Mouse (Mus musculus) spleen, adult 18-20 months (tissue): ENCODE data around the gene Grin2c.

Experiments
- DNase-seq, 2 experiments: peaks; one replicate each; pipeline ENCODE4 v3.0.0; 2022; ENCODE audit warnings: mixed read lengths in 2 of 2

The Grin2c gene

DNA sequence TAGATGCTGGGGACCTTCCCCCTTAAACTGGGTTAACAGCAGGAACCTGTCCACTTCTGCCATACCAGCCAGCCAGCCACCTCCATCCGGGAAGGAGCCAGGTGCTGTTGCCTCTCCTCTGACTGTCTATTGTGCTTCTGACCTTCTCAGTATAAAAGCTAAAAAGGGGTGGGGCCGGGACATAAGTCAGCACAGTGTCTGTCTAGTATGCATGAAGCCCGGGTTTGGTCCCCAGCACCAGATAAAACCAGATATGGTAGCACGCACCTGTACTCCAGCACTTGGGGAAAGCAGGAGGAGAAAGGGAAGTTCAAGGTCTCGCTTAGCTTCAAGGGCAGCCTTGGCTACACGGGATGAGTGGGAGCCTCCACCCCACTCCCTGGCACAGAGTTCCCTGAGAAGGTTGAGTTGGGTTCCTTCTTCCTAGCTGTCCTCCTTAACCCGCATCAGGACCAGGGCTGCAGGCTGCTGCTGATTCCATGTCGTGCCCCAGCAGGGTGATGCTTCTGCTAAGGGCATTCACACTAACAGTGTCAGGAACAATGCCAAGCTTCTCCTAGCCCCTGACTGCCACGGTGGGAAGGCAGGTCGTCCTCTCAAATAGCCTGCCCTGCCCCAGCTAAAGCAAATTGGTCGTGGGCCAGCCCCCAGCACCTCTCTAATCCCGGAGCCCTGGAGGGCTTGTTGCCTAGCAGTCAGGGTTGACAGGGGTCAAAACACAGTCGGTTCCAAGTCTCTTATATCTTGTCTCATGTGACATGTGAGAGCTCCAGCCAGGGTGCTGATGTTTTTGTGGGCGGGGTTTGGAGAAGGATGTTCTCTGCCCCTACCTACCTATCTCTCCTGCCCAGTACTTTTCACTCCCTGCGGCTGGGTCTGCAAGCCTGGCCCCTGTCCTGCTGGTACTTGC, 37.8 kb downstream of the Grin2c start:
- DNase-seq, result no peak

DNA sequence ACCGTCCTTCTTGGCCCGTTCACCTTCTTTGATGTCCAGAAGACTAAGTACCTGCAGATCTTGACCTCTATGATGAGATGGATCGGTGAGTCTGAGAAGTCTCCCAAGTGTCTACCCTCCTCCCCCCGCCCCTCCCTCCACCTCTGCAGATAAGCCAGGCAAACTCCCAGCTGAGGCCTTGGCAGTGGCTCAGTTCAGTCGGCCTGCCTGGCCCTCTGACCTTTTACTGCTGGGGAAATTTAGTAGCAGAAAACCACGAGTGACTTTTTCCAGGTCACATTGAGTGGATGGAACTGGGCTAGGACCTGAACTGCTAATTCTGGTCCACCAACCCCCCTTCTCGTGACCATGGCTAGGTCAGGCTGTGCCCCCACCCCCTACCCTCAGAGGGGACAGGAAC, 38.6 kb downstream of the Grin2c start:
- DNase-seq, result no peak

DNA sequence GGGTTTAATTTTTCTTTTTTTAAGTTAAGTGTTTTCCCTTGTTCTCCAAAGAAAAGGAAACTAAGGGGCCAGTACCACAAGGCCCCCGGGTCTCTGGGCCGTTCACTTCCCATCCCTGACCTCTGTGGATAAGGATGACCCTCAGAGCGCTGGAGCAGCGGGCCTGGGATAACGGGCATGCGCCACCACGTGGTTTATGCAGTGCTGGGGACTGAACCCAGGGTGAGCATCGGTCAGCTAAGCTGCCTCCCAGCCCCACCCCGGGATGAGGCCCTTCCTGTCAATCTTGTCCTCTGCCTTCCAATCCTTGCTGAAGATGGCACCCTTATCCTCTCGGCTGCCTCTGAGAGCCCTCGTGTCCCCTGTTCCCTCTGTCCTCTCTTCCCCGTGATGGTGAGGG, 39.4 kb downstream of the Grin2c start:
- no peak for DNase-seq

DNA sequence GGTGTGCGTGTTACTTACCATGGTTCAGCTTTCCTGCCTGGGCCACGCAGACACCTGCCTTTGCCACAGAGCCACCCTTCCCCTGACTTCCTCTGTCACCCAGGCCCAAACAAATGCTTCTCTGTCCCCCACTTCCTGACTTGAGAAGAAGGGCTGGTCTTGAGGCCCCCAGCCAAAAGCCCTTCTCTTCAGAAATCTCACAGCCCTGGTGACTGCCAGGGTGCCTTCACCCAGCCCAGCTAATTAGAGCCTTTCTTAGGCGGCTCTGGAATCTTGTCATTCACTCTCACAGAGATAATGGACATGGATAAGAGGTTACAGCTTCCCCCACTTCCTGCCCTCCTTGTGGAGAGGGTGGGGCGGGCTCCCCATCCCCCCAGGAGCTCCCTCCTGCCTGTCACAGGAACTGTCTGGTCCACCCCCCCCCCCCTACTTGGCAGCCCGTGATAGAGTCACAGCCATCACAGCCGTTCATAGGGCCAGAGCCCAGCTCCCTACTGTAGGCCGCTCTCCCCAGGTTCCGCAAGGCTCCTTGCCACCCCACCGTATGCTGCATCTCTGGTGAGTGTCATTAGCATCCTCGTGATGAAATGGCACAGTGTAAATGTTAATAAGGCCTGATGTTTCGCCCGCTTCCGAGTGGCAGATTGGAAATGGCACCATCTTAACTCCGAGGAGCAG, 40.1 kb downstream of the Grin2c start:
- DNase-seq, result no peak

DNA sequence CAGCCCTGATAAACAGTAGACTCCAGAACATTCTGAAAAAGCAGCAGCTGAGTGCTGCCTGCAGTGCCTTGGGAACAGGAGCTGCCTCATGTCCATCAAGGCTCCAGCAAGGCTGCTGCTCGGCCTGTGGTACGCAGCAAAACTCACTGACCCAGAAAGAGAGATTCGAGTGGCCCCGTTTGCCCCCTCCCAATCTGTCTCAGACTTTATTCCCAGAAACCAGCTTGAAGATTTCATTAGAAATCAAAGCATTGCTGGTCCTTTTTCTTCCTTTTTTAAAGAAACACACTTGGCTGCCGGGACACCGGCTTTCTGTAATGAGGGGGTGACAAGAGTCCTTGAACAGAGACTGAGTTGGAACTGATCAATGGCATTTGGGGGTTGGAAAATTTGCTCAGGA, 41.7 kb downstream of the Grin2c start:
- no peak for DNase-seq

DNA sequence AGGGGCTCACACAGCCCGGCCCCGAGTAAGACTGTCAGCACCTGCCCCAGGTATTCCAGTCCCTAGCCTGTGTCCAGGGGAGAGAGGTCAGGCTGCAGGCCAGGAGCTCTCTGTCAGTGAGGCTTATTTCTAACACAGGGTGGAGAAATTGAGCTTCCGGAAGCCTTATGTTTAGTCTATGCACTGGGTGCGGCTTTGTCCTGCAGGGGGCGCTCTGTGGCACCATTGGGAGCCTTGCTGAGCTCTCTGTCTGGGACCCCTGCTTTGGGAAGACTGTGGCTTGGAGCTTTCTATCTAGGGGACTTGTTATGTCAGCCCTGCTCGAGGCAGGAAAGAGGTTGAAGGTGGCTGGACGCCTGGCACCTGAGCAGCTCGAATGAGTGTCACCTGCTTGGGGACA, 42.2 kb downstream of the Grin2c start:
- peak in 1 of 2 experiments; percentile 34 for DNase-seq

DNA sequence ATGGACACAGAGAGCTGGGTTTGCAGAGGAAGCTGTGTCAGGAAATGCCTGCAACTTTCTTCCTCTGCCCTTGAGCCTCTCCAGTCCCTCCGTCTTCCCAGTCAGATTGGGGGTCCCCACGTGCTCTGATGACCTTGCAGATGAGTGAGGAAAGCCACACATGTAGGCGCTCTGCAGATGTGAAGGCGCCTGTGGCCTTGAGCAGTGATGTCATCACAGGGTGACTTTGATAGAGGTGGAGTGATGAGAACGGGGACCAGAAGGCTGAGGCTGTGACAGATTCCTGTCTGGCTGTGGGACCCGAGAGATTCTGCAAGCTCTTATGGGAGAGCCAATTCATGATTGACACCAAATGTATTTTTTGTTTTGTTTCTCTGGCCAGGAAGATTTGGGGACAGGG, 43.2 kb downstream of the Grin2c start:
- no peak for DNase-seq

DNA sequence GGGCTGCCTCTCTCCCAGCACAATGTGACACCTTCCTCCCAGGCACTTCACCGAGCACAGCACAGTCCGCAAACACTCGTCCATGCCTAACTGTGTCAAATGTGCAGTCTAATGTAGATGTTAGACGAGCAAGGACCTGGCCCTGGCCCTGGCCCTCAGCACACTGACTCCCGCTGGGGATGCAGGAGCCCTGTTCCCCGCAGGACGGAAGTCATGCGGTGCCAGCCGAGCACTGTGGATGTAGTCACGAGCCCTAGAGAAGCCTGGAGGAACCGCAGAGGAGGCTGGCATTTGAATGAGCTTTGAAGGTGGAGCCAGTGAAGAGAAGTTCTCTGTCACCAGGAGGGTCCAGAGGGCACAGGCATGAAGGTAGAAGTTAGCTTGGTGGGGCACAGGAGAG, 43.6 kb downstream of the Grin2c start:
- DNase-seq, result no peak

DNA sequence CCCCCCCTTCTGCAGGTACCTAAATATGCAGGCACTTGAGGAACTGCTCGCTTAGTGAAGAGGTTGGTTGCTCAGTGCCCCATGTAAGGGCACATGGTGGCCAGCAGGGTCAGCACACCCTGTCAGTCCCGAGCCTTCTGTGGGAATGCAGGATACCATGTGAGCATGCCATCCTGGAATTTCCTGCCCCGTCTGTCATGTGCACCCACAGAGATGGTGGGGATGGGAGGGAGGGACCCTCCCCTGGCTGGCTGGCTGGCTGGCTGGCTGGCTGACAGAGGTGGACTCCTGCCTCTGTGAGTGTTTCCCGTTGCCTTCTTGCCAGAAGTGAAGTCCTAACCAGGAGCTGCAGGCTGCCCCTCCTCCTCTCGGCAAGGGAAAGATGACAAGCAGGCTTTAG, 44.5 kb downstream of the Grin2c start:
- DNase-seq, result no peak

DNA sequence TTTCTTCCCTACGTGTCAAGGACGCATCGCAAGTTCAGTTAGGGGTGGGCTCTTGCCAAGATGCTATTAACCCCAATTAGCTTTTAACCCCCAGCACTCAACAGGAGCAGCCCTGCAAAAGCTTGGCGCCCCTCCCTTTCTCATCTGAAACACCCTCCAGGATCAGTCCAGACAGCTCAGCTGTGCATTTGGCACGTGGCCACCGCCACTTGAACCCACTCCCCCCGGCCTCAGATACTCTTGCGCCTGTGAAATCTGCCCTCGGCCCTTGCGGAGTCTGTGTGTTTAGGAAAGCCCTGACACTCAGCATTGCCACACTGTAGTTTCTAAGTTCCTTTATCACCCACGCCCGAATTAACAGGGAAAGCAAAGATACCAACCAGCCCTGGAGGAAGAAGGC, 45.0 kb downstream of the Grin2c start:
- no peak for DNase-seq

DNA sequence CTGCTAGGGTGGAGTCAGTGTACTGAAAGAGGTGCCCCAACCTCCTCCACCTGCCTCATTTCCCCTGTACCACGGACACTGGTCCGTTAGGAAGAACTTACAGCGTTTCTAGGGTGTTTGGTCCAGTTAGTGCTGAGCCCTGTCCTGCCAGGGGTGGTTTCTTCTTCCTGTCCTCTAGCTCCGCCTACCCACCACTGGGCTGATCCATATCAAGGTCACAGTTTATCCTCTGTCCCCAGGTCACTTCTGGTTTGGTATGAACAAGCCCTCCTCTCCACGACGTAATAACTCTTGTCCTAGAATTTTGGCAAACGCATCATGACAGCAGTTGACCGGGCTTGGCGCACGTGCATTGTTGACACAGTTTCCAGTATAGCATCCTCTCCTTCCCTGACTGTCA, 47.4 kb downstream of the Grin2c start:
- DNase-seq, result no peak

DNA sequence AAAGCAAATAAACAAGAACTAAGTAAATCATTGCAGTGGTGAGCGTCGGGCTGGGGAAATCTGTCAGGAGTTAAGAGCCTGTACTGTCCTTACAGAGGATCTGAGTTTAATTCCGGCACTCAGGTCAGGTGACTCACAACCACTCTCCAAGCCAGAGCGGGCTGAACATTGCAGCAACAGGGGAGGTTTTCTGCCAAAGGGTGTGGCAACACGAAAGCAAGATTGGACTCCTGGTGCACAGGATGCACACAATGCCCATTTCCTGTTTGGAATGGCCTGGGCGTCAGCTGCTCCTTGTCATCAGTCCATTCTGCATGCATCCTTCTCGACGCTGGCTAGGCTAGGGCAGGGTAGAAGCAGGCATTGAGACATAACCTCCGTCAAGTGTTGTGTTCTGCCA, 47.8 kb downstream of the Grin2c start:
- no peak for DNase-seq

DNA sequence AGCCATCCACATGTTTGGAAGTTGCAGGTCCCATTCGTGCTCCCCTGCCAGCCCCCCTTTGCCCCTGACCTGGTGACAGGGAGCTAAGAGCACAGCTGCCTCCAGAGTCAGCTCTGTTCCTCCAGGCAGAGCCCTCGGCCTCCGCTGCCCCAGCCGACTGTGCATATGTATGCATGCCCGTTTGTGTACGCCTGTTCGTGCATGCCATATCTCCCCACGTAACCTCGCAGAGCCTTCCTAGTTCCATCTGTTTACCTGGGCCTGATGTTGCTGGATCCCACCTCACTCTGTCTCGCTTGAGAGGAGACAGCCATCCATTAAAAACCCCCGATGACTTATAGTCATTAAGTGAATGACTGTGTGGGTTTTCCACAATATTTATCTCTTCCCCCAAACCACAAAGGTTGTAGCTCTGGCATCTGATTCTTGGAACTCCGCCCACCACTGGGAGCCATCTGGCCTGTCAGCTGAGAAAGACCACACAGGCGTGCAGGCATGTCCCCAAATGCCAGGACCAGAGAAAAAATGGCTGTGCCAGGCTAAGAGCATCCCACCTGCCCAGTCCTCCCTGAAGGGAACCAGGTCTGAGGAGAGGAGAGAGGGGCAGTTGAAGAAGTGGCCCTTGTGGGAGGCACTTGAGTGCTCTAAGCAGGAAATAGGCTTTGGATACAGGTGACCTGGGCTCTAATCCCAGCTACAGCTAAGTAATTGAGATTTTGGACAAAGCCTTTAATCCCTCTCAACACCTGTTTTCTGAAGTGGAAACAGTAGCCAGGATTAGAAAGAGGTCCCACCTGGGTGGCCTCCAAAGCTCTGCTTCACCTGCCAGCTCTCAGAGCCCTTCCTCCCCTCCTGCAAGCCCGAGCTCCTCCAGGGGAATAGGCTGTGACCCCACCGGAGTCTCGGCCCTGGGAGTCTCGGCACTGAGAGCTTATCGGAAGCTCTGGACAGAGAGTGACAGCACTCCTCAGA, 49.3 kb downstream of the Grin2c start:
- no peak for DNase-seq

DNA sequence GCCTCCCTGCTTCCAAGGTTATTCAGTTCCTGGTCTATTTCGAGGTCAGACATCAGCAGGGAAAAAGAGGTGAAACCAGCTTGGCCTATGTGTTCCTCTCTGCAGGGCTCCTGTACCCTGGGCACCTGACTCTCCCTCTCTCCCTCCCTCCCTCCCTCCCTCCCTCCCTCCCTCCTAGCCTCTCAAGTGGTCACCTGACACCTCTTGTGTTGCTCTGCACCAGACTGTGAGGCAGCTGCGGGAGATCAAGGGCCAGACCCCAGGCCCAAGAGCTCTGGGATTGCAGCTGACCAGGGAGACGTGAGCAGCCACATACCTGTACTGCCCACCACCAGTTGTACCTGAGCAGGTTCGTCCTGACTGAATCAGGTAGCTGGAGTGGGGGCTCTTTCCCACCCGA, 51.9 kb downstream of the Grin2c start:
- DNase-seq, result no peak

DNA sequence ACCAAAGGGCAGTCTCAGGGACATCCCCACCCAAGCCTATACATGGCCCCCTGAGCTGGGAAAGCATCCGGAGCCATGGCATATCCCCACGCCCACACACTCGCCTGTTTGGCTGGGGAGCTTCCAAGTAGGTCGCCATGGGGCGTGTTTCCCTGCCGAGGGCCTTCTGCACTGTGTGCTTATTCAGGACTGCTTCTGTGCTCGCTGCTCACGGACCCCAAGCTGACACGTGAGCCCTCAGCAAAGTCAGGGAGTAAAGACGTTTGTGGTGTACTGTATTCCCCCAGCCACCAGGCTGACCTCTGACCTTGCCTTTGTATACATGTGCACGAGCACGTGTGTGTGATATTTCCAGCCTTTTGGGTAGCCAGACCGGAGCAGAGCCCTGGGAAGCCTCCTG, 54.9 kb downstream of the Grin2c start:
- DNase-seq, result no peak

DNA sequence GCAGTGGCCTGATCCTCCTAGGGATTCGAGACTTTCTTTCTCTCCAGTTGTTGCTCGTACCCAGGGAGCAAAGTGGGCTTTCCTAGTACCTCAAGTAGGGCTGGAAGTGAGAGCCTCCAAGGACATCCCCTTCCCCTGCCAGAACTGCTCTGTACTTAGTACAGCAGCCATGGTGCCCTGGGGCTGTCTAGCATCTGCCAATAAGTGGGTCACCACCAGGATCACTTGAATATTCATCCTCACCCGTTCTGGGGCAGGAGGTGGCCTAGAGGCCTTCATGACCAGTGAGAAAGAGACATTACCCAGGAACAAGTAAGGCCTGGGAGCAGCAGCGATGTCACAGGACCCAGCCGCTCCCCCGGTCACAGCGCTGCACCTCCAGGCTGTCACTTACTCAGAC, 57.1 kb downstream of the Grin2c start:
- DNase-seq, result no peak

DNA sequence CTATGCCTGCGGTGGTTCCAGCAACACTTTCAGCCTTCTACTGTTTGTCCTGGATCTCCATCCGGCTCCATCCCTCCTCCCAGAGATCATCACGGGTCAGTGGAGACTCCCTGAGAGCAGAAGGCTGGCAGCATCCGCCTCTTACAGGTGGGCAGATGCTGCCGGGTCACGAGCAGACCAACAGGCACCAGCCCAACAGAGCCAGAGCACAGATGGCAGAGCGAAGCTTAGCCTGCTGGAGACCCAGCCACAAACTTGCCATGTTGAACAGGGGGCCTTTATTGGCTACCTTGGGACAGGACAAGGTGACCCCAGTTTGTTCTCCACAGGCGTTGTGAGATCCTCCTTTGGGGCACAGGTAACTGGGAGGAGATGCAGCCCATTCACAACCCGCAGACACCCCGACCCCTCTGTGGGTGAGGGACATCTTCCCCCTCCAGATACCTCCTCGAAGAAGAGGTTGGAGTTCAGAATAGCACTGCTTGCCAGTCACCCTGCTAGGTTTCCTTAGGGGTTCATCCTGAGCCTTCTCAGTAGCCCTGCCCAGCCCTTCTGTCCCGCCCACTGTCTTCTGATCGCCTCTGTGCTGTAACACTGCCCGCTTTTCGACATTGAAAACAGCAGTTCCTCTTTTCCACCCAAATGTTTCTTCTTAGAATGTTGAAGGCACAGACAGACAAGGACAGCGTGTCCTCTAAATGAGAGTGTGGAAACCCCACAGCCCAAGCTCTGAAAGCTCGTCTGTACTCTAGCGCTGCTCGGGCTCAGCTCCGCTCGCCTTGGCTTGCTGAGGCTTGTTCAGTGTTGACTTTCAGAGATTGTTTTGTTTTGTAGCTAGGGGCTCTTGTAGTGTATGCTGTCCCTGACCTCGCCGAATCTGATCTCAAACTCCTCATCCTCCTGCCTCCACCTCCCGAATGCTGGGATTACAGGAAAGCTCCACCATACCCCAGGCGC, 58.0 kb downstream of the Grin2c start:
- no peak for DNase-seq

DNA sequence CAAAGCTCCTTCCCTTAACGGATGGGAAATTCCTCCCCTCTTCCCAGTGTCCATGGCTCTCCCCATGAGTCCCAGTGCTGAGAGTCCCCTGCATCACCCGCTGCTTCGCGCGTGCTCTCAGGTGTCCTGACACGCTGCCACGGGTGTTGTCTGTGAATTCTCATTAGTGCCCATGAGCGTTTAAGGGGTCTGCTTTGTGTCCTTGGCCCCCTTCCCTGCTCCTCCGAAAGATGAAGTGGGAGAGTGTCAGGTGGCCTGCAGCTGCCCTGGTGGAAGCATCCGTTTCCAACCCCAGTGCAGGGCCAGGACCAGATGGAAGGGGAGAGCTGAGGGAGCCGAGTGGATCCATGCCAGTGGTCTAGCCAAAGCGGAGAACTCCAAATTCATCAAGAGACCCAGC, 58.9 kb downstream of the Grin2c start:
- no peak for DNase-seq

DNA sequence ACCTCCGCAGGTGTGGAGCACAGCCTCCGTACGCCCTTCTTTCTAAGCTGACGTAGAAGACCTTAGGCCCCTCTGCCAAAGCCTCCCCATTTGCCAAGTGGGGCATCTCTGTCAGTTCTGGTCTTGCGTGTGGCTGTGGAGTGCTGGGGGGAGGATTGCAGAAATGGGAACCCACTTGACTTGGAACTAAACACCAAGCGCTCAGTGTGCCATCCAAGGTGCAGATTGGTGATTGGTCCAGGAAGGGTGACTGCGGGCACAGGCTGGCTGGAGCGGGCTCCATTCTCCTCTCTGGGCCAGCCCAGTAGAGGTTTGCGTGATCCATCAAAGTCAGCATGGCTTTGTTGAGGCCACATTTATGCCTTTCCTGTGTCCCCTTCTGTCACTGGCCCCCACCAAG, 64.3 kb downstream of the Grin2c start:
- no peak for DNase-seq

DNA sequence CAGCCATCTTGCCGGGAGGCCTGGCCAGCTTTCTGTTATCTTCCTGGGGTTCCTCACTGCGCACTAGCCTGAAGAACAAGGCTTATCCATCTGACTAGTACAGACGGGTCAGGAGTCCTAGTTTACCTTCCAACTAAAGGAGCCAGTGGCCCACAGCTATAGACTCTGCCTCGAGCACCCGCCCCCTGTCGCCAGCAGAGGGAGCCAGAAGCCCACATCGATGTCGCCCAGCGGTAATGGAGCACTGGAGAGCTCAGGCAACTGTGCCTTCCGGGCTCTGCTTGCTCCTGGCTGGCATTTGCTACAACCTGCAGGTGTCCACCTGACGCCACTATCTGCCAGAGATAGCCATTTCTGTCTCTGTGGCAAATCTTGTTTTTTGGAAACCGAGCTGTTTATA, 64.7 kb downstream of the Grin2c start:
- DNase-seq, result peak; percentile 52 to 74

DNA sequence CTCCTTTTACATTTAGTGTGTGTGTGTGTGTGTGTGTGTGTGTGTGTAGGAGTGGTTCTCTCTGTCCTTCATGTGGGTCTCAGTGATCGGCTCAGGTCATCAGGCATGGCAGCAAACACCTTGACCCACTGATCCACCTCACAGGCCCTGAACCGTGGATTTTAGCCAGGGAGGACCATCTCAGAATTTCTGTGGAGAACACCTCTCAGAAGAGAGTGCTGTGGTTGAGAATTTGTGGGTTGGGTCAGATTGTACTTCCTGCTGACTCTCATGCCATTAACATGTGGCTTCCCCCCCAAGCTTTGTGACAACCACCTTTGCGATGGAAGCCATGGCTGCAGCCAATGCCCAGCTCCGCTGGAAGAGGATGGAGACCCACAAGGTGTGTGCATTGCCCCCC, 66.5 kb downstream of the Grin2c start:
- DNase-seq, result no peak
